Mouse (Mus musculus): ENCODE results near the gene Eef1akmt4. TPM values are rescaled to one million over a fixed set of nuclear protein-coding genes. Genes with fewer than 3 reads are reported as not detected.

Gene Eef1akmt4
- polyA plus RNA-seq, 1 experiment from 2014 or later = 34.6 TPM

- 2% methylated on average over 81 of the region's 83 CpGs for WGBS
- DNase-seq = peak; percentile 71
Measured at GRCm38 (mm10) chr16:20619541-20620398, 8.4 kb downstream of the Eef1akmt4 start.

GRCm38 (mm10) chr16:20620399-20620735, 9.0 kb downstream of the Eef1akmt4 start:
- no peak for TF ChIP-seq CTCF (IDR thresholded peaks at IDR 0.05; ENCODE audit: low read depth)
- Histone ChIP-seq H3K9ac (no peak overlapping the region), H3K36me3 (ENCODE audit: insufficient read depth) (no peaks in the 10 kb centered on the region), H3K27me3 (ENCODE audit: insufficient read depth, low read length) (peaks cover 39% of the 10 kb centered on the region), H3K27ac (ENCODE audit: low read depth) (no peak overlapping the region), H3K9me3 (ENCODE audit: low read depth, low read length) (no peaks in the 10 kb centered on the region), H3K4me3 (ENCODE audit: low read depth, low read length) (peak overlapping the region; percentile 80), H3K4me1 (ENCODE audit: insufficient read depth) (peaks cover 3% of the 10 kb centered on the region), H3K4me2 (peak overlapping the region; percentile 99)
- under 1% methylated on average over 9 of the region's 9 CpGs for WGBS
- ATAC-seq (ENCODE audit: insufficient read depth) (no peak), DNase-seq (no peak)

More at GRCm38 (mm10) chr16:20619541-20620398, 8.4 kb downstream of the Eef1akmt4 start:
- Histone ChIP-seq H3K4me3 (ENCODE audit: low read depth, low read length) (peak overlapping the region; percentile 80), H3K4me1 (ENCODE audit: insufficient read depth) (peaks cover 3% of the 10 kb centered on the region), H3K27ac (ENCODE audit: low read depth) (no peak overlapping the region), H3K9me3 (ENCODE audit: low read depth, low read length) (no peaks in the 10 kb centered on the region), H3K9ac (no peak overlapping the region), H3K36me3 (ENCODE audit: insufficient read depth) (no peaks in the 10 kb centered on the region), H3K27me3 (ENCODE audit: insufficient read depth, low read length) (peaks cover 39% of the 10 kb centered on the region), H3K4me2 (peak overlapping the region; percentile 99)
- peak; percentile 28 for ATAC-seq (ENCODE audit: insufficient read depth)
- TF ChIP-seq CTCF (IDR thresholded peaks at IDR 0.05; ENCODE audit: low read depth) = no peak

- DNase-seq = no peak
- no peak for TF ChIP-seq CTCF (IDR thresholded peaks at IDR 0.05; ENCODE audit: low read depth)
- no peak overlapping the region for H3K27ac ChIP-seq (ENCODE audit: low read depth)
- no peaks in the 10 kb centered on the region for H3K36me3 ChIP-seq (ENCODE audit: insufficient read depth)
- peak overlapping the region; percentile 80 for H3K4me3 ChIP-seq (ENCODE audit: low read depth, low read length)
- no peaks in the 10 kb centered on the region for H3K9me3 ChIP-seq (ENCODE audit: low read depth, low read length)
- peak overlapping the region; percentile 99 for H3K4me2 ChIP-seq
- H3K27me3 ChIP-seq (ENCODE audit: insufficient read depth, low read length) = peaks cover 39% of the 10 kb centered on the region
- H3K4me1 ChIP-seq (ENCODE audit: insufficient read depth) = peaks cover 3% of the 10 kb centered on the region
- ATAC-seq (ENCODE audit: insufficient read depth) = peak; percentile 3; the same call in 1 of the 2 replicates
- peak overlapping the region; percentile 65 for H3K9ac ChIP-seq
- WGBS = under 1% methylated on average over 32 of the region's 32 CpGs
Measured at GRCm38 (mm10) chr16:20620751-20621190, 9.4 kb downstream of the Eef1akmt4 start.

GRCm38 (mm10) chr16:20621191-20621990, 10.0 kb downstream of the Eef1akmt4 start, which contains the start of gene Camk2n2:
Gene Camk2n2 (minus strand): TSS chr16:20621287.
- ATAC-seq (ENCODE audit: insufficient read depth) = peak; percentile 64
- Histone ChIP-seq H3K36me3 (ENCODE audit: insufficient read depth) (no peaks in the 10 kb centered on the region), H3K4me2 (peak within 1 kb of the TSS; percentile 99), H3K4me3 (ENCODE audit: low read depth, low read length) (peak within 1 kb of the TSS; percentile 80), H3K9ac (peak within 1 kb of the TSS; percentile 65), H3K4me1 (ENCODE audit: insufficient read depth) (peaks cover 3% of the 10 kb centered on the region), H3K27me3 (ENCODE audit: insufficient read depth, low read length) (peaks cover 39% of the 10 kb centered on the region), H3K9me3 (ENCODE audit: low read depth, low read length) (no peaks in the 10 kb centered on the region), H3K27ac (ENCODE audit: low read depth) (peak within 1 kb of the TSS; percentile 50; the same call in 1 of the 2 replicates)
- WGBS = under 1% methylated on average over 70 of the region's 92 CpGs
- no peak for TF ChIP-seq CTCF (IDR thresholded peaks at IDR 0.05; ENCODE audit: low read depth)
- DNase-seq = peak; percentile 69

- under 1% methylated on average over 37 of the region's 37 CpGs for WGBS
- H3K27ac ChIP-seq (ENCODE audit: low read depth) = peak overlapping the region; percentile 30; the same call in 1 of the 2 replicates
- H3K27me3 ChIP-seq (ENCODE audit: insufficient read depth, low read length) = peaks cover 39% of the 10 kb centered on the region
- TF ChIP-seq CTCF (IDR thresholded peaks at IDR 0.05; ENCODE audit: low read depth) = no peak
- H3K36me3 ChIP-seq (ENCODE audit: insufficient read depth) = no peaks in the 10 kb centered on the region
- ATAC-seq (ENCODE audit: insufficient read depth) (peak; percentile 70), DNase-seq (peak; percentile 85)
- H3K4me3 ChIP-seq (ENCODE audit: low read depth, low read length) = peak overlapping the region; percentile 80
- H3K4me2 ChIP-seq = peak overlapping the region; percentile 99
- H3K9me3 ChIP-seq (ENCODE audit: low read depth, low read length) = no peaks in the 10 kb centered on the region
- peaks cover 3% of the 10 kb centered on the region for H3K4me1 ChIP-seq (ENCODE audit: insufficient read depth)
- peak overlapping the region; percentile 65 for H3K9ac ChIP-seq
Measured at GRCm38 (mm10) chr16:20621991-20622685, 10.7 kb downstream of the Eef1akmt4 start.

- H3K27me3 ChIP-seq (ENCODE audit: insufficient read depth, low read length) = peaks cover 39% of the 10 kb centered on the region
- no peaks in the 10 kb centered on the region for H3K36me3 ChIP-seq (ENCODE audit: insufficient read depth)
- no peak for DNase-seq
- no peak overlapping the region for H3K9ac ChIP-seq
- TF ChIP-seq CTCF (IDR thresholded peaks at IDR 0.05; ENCODE audit: low read depth) = no peak
- no peak overlapping the region for H3K4me3 ChIP-seq (ENCODE audit: low read depth, low read length)
- no peak for ATAC-seq (ENCODE audit: insufficient read depth)
- no peaks in the 10 kb centered on the region for H3K9me3 ChIP-seq (ENCODE audit: low read depth, low read length)
- no peak overlapping the region for H3K27ac ChIP-seq (ENCODE audit: low read depth)
- peaks cover 3% of the 10 kb centered on the region for H3K4me1 ChIP-seq (ENCODE audit: insufficient read depth)
- H3K4me2 ChIP-seq = 0 out of 2 replicates have a peak overlapping the region, but pooled peaks have one; percentile 99
- 37% methylated on average over 2 of the region's 2 CpGs for WGBS
Measured at GRCm38 (mm10) chr16:20623211-20623610, 11.8 kb downstream of the Eef1akmt4 start.

Measured in lung, embryonic 14.5 days (tissue).